ENCODE assay signal across 18 mouse cellular contexts in the genomic region with DNA sequence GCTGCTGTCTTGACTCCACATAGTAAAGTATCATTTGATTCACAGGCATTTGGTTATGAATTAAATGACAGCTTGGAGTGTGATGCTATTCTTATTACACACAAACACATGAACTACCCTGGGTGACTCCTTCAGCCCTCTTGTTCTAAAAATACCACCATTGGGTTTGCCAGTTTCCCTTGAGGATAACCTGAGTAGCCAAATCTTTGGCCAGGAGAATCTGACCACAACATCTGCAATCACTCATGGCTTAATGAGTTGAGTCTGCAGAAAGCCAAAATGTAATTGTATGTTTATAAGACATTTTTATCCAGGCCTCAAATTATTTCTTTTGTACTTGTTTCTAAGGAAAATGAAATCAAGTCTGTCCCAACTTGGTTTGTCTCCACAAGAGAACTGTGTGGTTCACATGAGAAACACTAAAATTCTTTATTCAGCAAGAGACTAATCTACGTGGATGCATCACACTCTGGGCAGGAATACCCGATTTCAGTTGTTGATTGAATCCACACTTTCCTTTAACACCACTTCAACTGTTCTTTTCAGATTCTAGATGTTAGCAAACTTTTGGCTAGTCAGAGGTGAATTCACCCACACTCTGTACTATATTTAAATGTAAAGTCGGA.
A peak's percentile ranks its signal among the peaks of the same experiment; 100 is the strongest.
DNase-seq lines count a peak whose midpoint lies in the region; ATAC-seq lines count a peak whose summit lies in the region.
"Had no signal": no experiment of that assay in that cellular context is flagged by ENCODE, and none has a peak within 500 bp of the region (broad histone marks: within the 10 kb centered on the region; RNA-seq: fewer than 3 reads in every experiment).

No protein-coding gene starts in this region.

- H3K36me3 ChIP-seq in heart, embryonic 12.5 days = no peaks in the 10 kb centered on the region
- H3K36me3 ChIP-seq: embryonic facial prominence, embryonic 12.5 days; hindbrain, embryonic 15.5 days; intestine, embryonic 15.5 days; midbrain, embryonic 13.5 days had no signal

- no peak overlapping the region for H3K27ac ChIP-seq in heart, embryonic 12.5 days (ENCODE audit: poor library complexity, severe bottlenecking)
- H3K27ac ChIP-seq: embryonic facial prominence, embryonic 12.5 days; hindbrain, embryonic 15.5 days; intestine, embryonic 15.5 days; liver, embryonic 14.5 days; midbrain, embryonic 13.5 days had no signal

- no peak overlapping the region for H3K4me3 ChIP-seq in heart, embryonic 12.5 days
- H3K4me3 ChIP-seq: embryonic facial prominence, embryonic 12.5 days; hindbrain, embryonic 15.5 days; intestine, embryonic 15.5 days; midbrain, embryonic 13.5 days had no signal

- H3K27me3 ChIP-seq in heart, embryonic 12.5 days (replicated peaks) = no peaks in the 10 kb centered on the region
- H3K27me3 ChIP-seq: CH12.LX; embryonic facial prominence, embryonic 12.5 days; hindbrain, embryonic 15.5 days; intestine, embryonic 15.5 days; midbrain, embryonic 13.5 days had no signal

- no peak for ATAC-seq in heart, embryonic 12.5 days (ENCODE audit: insufficient number of reproducible peaks, low FRiP score)
- ATAC-seq: intestine, embryonic 15.5 days; midbrain, embryonic 13.5 days had no signal

- H3K9me3 ChIP-seq in heart, embryonic 12.5 days (replicated peaks) = no peaks in the 10 kb centered on the region
- H3K9me3 ChIP-seq: embryonic facial prominence, embryonic 12.5 days; hindbrain, embryonic 15.5 days; intestine, embryonic 15.5 days; midbrain, embryonic 13.5 days had no signal

- peak; percentile 20 for DNase-seq in gastrocnemius, adult 18-20 months (ENCODE audit: low spot score)
- DNase-seq in gastrocnemius, postnatal 14 days = no peak
- peak; percentile 26 to 38 for DNase-seq in heart, postnatal 10 days
- DNase-seq in adipocyte (ENCODE audit: low spot score) = peak; percentile 31
- DNase-seq in heart, postnatal 4 days = peak; percentile 5
- DNase-seq in layer of hippocampus, adult 9-10 months (ENCODE audit: low spot score) = no peak
- DNase-seq in adrenal gland, postnatal 25 days = no peak
- DNase-seq: cerebellum, adult 8-10 months; kidney, adult 9 months; kidney, postnatal 4 days; lung, postnatal 10 days had no signal

- 72% methylated on average over 3 of the region's 3 CpGs for WGBS in heart, embryonic 12.5 days

- H3K4me2 ChIP-seq in heart, embryonic 12.5 days = no peak overlapping the region
- H3K4me2 ChIP-seq: embryonic facial prominence, embryonic 12.5 days; hindbrain, embryonic 15.5 days; intestine, embryonic 15.5 days; midbrain, embryonic 13.5 days had no signal

- intact Hi-C loops in gastrocnemius, postnatal 14 days (cut with DNase I; ENCODE audit: low total_unique reads) = loop anchor here (5.0 kb wide), 1 partner anchor 559 kb away; no protein-coding TSS in a partner anchor
- intact Hi-C loops in heart, postnatal 10 days (cut with DNase I) = no loop called here

- H3K4me1 ChIP-seq in heart, embryonic 12.5 days (replicated peaks) = no peaks in the 10 kb centered on the region
- H3K4me1 ChIP-seq: hindbrain, embryonic 15.5 days; intestine, embryonic 15.5 days; midbrain, embryonic 13.5 days had no signal

- H3K9ac ChIP-seq in heart, embryonic 12.5 days = no peak overlapping the region
- H3K9ac ChIP-seq: embryonic facial prominence, embryonic 12.5 days; hindbrain, embryonic 15.5 days; intestine, embryonic 15.5 days; liver, embryonic 14.5 days; midbrain, embryonic 13.5 days had no signal

Comparison
In these comparisons a context has a peak if more than half of its experiments do, and no peak if none do; other contexts are left out.
1. DNase-seq: peak in gastrocnemius, adult 18-20 months (single experiment), heart, postnatal 10 days (2 of 2), adipocyte (single experiment) and heart, postnatal 4 days (single experiment); none in gastrocnemius, postnatal 14 days (single experiment), layer of hippocampus, adult 9-10 months (single experiment) and adrenal gland, postnatal 25 days (single experiment).